ENCODE assay signal across 20 mouse cellular contexts in genomic region chr10:75378688-75379087, GRCm38 (mm10). TPM values are rescaled to one million over a fixed set of nuclear protein-coding genes. Genes with fewer than 3 reads are reported as not detected.
DNase-seq lines count a peak whose midpoint lies in the region; ATAC-seq and TF ChIP-seq lines count a peak whose summit lies in the region.
"Had no signal": no experiment of that assay in that cellular context is flagged by ENCODE, and none has a peak within 500 bp of the region (broad histone marks: within the 10 kb centered on the region; RNA-seq: fewer than 3 reads in every experiment).

No protein-coding gene starts in this region.

- H3K4me3 ChIP-seq in lung, postnatal 0 days (ENCODE audit: low read depth, low read length) = no peak overlapping the region
- no peak overlapping the region for H3K4me3 ChIP-seq in lung, adult 2 months (replicated peaks; ENCODE audit: extremely low read depth, low read depth, low read length)
- H3K4me3 ChIP-seq in heart, embryonic 13.5 days = no peak overlapping the region
- H3K4me3 ChIP-seq: embryonic facial prominence, embryonic 12.5 days; forebrain, embryonic 10.5 days; layer of hippocampus, adult 2 months; liver, embryonic 12.5 days; lung, embryonic 15.5 days had no signal

- peak; percentile 43 for DNase-seq in lung, postnatal 0 days (ENCODE audit: low spot score)
- DNase-seq in lung, adult 2 months = no peak
- DNase-seq in adipocyte (ENCODE audit: low spot score) = peak; percentile 16
- no peak for DNase-seq in frontal cortex, postnatal 36 days (ENCODE audit: low spot score in 2 of 2)
- no peak for DNase-seq in cerebellum, adult 11 months
- DNase-seq: adrenal gland, postnatal 14 days; cerebellum, adult 18-20 months; kidney, adult 18-20 months; kidney, postnatal 10 days; right cerebral cortex, postnatal 14 days had no signal

- H3K9me3 ChIP-seq in lung, postnatal 0 days (ENCODE audit: low read length) = no peaks in the 10 kb centered on the region
- H3K9me3 ChIP-seq in heart, embryonic 13.5 days = no peaks in the 10 kb centered on the region
- H3K9me3 ChIP-seq: embryonic facial prominence, embryonic 12.5 days; forebrain, embryonic 10.5 days; liver, embryonic 12.5 days; lung, embryonic 15.5 days had no signal

- H3K27me3 ChIP-seq in lung, postnatal 0 days (replicated peaks; ENCODE audit: insufficient read depth, low read length) = no peaks in the 10 kb centered on the region
- H3K27me3 ChIP-seq in heart, embryonic 13.5 days (replicated peaks) = no peaks in the 10 kb centered on the region
- H3K27me3 ChIP-seq: embryonic facial prominence, embryonic 12.5 days; liver, embryonic 12.5 days; lung, embryonic 15.5 days had no signal

- no peak overlapping the region for H3K4me2 ChIP-seq in lung, postnatal 0 days (replicated peaks; ENCODE audit: low read depth, low read length)
- H3K4me2 ChIP-seq in heart, embryonic 13.5 days = peak overlapping the region; percentile 43
- H3K4me2 ChIP-seq: embryonic facial prominence, embryonic 12.5 days; liver, embryonic 12.5 days; lung, embryonic 15.5 days had no signal

- WGBS in lung, postnatal 0 days = 41% methylated on average over 10 of the region's 10 CpGs
- 50% methylated on average over 10 of the region's 10 CpGs for WGBS in lung, adult 2 months
- 48% methylated on average over 10 of the region's 10 CpGs for WGBS in heart, embryonic 13.5 days

- H3K27ac ChIP-seq in lung, postnatal 0 days (ENCODE audit: low read length) = no peak overlapping the region
- peak overlapping the region; percentile 83 for H3K27ac ChIP-seq in heart, embryonic 13.5 days (replicated peaks)
- H3K27ac ChIP-seq: embryonic facial prominence, embryonic 12.5 days; forebrain, embryonic 10.5 days; layer of hippocampus, adult 2 months; liver, embryonic 12.5 days; lung, embryonic 15.5 days had no signal

- no peak for TF ChIP-seq EP300 in lung, postnatal 0 days (IDR thresholded peaks at IDR 0.05)

- H3K9ac ChIP-seq in lung, postnatal 0 days (replicated peaks; ENCODE audit: low read depth) = no peak overlapping the region
- peak overlapping the region; percentile 50; the same call in 1 of the 2 replicates for H3K9ac ChIP-seq in heart, embryonic 13.5 days
- H3K9ac ChIP-seq: embryonic facial prominence, embryonic 12.5 days; liver, embryonic 12.5 days; lung, embryonic 15.5 days had no signal

- H3K4me1 ChIP-seq in lung, postnatal 0 days (ENCODE audit: insufficient read depth, low read depth, low read length) = no peaks in the 10 kb centered on the region
- no peaks in the 10 kb centered on the region for H3K4me1 ChIP-seq in lung, adult 2 months (ENCODE audit: control insufficient read depth, insufficient read depth, low read length)
- peaks cover 15% of the 10 kb centered on the region for H3K4me1 ChIP-seq in heart, embryonic 13.5 days
- H3K4me1 ChIP-seq: embryonic facial prominence, embryonic 12.5 days; forebrain, embryonic 10.5 days; liver, embryonic 12.5 days had no signal

- peak; percentile 32; the same call in 1 of the 2 replicates for ATAC-seq in lung, postnatal 0 days
- ATAC-seq in heart, embryonic 13.5 days (ENCODE audit: extremely low read depth, insufficient number of reproducible peaks, low FRiP score, low TSS enrichment) = no peak
- no peak for ATAC-seq in granulocyte monocyte progenitor cell, adult 5-6 weeks (replicated peaks; ENCODE audit: poor library complexity, severe bottlenecking)
- ATAC-seq: liver, embryonic 12.5 days had no signal

- H3K36me3 ChIP-seq in lung, postnatal 0 days (ENCODE audit: insufficient read depth, low read length) = no peaks in the 10 kb centered on the region
- H3K36me3 ChIP-seq in heart, embryonic 13.5 days = no peaks in the 10 kb centered on the region
- H3K36me3 ChIP-seq: embryonic facial prominence, embryonic 12.5 days; forebrain, embryonic 10.5 days; liver, embryonic 12.5 days; lung, embryonic 15.5 days had no signal

- TF ChIP-seq CTCF in lung, postnatal 0 days (IDR thresholded peaks at IDR 0.05) = no peak
- TF ChIP-seq CTCF in lung, adult 2 months (IDR thresholded peaks at IDR 0.05; ENCODE audit: insufficient read depth, low read length) = no peak

- TF ChIP-seq POLR2A in lung, adult 2 months (IDR thresholded peaks at IDR 0.05; ENCODE audit: borderline replicate concordance, extremely low read depth, low read depth, low read length) = no peak

RNA-seq across cellular contexts. Expression of gene Upb1, which starts 22.2 kb away (rescaled TPM):
- polyA plus RNA-seq in lung, postnatal 0 days (2015; fragmentation: Nextera tagmentation; extraction: Ambion mirVana) = 0.27 and 0.33 TPM in 2 replicates
- polyA plus RNA-seq in lung, adult 2 months (2012; rRNA removed) = 0.35 and 0.59 TPM in 2 replicates
- polyA plus RNA-seq in heart, embryonic 13.5 days (2015; fragmentation: Nextera tagmentation; extraction: Ambion mirVana) = 0.23 and 0.42 TPM in 2 replicates
- not detected in 2 replicates for total RNA-seq in granulocyte monocyte progenitor cell, adult 5-6 weeks (2014; fragmentation: Nextera tagmentation)
- 0.31 TPM in 1 of 2 replicates, not detected in the other for total RNA-seq in granulocyte monocyte progenitor cell, adult 5-6 weeks (2017)
- total RNA-seq: MEL; midbrain, postnatal 0 days had no signal
- polyA plus RNA-seq: neural tube, embryonic 11.5 days had no signal

Comparison
In these comparisons a context has a peak if more than half of its experiments do, and no peak if none do; other contexts are left out.
1. DNase-seq: peak in lung, postnatal 0 days (single experiment) and adipocyte (single experiment); none in lung, adult 2 months (single experiment), frontal cortex, postnatal 36 days (0 of 2) and cerebellum, adult 11 months (single experiment).